Mouse (Mus musculus): ENCODE data around the gene Dnajc16.
A peak's percentile ranks its signal among the peaks of the same experiment; 100 is the strongest.

The Dnajc16 gene

GRCm38 (mm10) chr4:141724594-141724993 lies 66.1 kb downstream of the Dnajc16 start:
- DNase-seq (ENCODE audit: low spot score in 2 of 2): no peak

GRCm38 (mm10) chr4:141723673-141724068 lies 67.1 kb downstream of the Dnajc16 start:
- no peak for DNase-seq (ENCODE audit: low spot score in 2 of 2)

DNA sequence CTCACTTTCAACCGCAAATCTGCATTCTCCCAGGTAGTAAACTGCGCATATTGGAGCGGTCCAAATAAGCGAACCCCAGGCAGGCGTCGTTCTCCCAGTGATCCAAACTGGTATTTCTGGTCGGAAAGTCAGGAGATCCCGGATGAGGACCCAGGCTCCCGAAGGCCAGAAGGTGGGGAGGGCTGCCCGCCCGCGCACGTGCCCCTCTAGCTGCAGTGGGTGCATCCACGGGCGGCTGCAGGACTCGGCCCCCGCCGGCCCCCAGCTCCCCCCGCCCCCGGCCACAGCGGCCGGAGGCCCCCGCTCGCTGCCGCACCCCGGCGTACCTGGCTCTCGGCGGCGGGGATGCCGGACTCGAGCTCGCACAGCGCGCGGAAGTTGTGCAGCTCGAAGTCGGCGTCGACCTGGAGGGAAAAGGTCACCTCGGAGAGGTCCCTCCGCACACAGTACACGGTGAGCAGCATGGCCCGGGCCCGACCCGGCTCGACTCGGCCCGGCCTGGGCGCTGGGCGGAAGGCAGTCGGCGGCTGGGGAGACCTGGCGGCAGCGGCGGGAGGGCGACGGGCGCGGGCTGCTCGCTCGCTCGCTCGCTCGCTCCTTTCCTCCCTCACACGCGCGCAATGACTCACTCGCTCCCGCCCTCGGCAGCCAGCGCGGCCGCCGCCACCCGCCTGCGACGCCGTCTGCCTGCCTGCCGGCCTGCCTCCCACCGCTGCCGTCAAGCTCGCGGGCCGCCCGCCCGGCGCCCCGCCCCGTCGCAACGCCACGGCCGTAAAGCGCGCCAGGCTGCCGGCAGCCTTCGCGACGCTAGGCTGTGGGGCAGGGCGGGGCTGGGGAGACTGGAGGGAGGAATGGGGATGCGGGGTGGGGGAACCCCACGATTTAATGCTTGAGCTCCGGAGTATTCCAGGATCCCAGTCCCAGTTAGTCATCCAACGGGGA lies 67.7 kb downstream of the Dnajc16 start, which contains the start of gene Ddi2:
Ddi2 (minus strand) TSS at position 689 of the 942 bp plus-strand sequence.
- peak; percentile 90 for DNase-seq (ENCODE audit: low spot score in 2 of 2)

DNA sequence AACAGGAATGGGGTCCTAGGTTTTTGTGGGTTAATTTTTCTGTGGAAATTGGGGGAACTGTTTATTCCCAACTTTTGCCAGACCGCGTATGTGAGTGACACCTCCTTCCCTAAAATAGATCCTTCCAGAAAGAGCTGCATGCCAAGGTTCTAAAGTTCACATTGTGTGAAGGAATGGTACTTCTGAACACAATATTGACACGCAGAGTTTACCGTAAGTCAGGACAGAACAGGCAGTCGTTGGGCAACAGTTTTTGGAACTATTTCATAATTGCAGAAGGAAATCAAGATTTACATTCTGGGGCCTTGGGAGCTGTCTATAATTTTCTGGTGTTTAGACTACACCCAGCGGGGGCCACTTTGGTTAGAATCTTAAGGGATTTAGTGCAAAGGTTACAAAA lies 68.8 kb downstream of the Dnajc16 start:
- DNase-seq (ENCODE audit: low spot score in 2 of 2): no peak

DNA sequence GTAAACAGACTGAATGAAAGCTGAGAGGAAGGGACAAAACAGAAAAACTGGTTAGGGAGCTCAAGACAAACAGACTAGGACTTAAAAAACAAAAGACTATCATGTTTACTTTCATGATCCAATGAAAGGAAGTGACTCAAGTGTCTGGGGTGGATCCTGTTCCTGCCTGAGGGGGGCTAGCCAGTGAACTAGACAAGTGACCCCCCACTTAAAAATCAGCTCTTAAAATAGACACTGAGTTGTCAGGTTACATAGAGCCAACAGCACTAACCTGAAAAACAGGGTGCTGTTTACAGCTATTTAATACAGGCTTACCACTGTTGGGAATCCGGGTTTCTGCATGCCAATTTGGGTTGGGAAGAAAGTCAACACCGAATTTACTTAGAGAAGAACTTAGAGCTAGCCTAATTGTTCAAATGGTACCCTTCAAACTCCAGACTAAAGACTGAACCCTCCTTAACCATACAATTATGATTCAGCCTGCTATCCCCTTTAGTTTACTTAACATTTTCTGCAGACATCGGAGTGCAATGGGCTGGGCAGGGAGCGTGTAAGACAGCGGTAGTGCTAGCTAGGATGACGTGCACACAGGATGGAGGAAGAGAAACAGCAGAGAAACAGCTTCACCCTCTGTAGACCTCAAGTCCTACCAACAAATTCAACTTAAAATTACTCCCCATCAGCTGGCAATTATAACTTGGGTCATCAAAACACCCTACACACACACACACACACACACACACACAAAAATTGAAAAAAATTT lies 69.8 kb downstream of the Dnajc16 start:
- no peak for DNase-seq (ENCODE audit: low spot score in 2 of 2)

GRCm38 (mm10) chr4:141719304-141719703 lies 71.4 kb downstream of the Dnajc16 start:
- DNase-seq (ENCODE audit: low spot score in 2 of 2): no peak

GRCm38 (mm10) chr4:141717633-141718032 lies 73.1 kb downstream of the Dnajc16 start:
- DNase-seq (ENCODE audit: low spot score in 2 of 2): no peak

- DNase-seq (ENCODE audit: low spot score in 2 of 2): no peak
Observed at GRCm38 (mm10) chr4:141715027-141715426, 75.7 kb downstream of the Dnajc16 start.

- no peak for DNase-seq (ENCODE audit: low spot score in 2 of 2)
Observed at GRCm38 (mm10) chr4:141713598-141714142, 77.1 kb downstream of the Dnajc16 start.

GRCm38 (mm10) chr4:141711250-141711649 lies 79.5 kb downstream of the Dnajc16 start:
- DNase-seq (ENCODE audit: low spot score in 2 of 2): peak in 1 of 2 experiments; percentile 36

Measured in right cerebral cortex, adult 2 months (tissue).